Mouse (Mus musculus) liver, postnatal 0 days (tissue): Measurements from ENCODE around the gene Spred2.

Experiments used
- CTCF ChIP-seq: sonication (generic); IDR thresholded peaks from 2 replicates; pipeline ENCODE4 v1.5.1; 2016; ENCODE audit warnings: antibody characterized with exemption, low read depth
- EP300 ChIP-seq: IDR thresholded peaks from 2 replicates; pipeline ENCODE4 v1.6.1; 2016; ENCODE audit warnings: antibody characterized with exemption, low read depth, mild to moderate bottlenecking

GRCm38 (mm10) chr11:19982113-19982512, 57.9 kb downstream of the Spred2 start:
- TF ChIP-seq CTCF (no peak), EP300 (no peak)
